Mouse (Mus musculus) ovary, adult 10 weeks (tissue): ENCODE results near the gene Spata46. TPM values are rescaled to one million over a fixed set of nuclear protein-coding genes. Genes with fewer than 3 reads are reported as not detected.

ENCODE experiments used
- polyA plus RNA-seq: library from polyadenylated mRNA; stranded (reverse); fragments of 350-450 nt; fragmentation: Illumina TruSeq; extraction: RNeasy Lipid Tissue Mini Kit (QIAGEN cat#74804); gene quantifications from one replicate; pipeline ENCODE4 v1.2.3, GENCODE M21; 2014

Gene Spata46
- polyA plus RNA-seq, result not detected

DNA sequence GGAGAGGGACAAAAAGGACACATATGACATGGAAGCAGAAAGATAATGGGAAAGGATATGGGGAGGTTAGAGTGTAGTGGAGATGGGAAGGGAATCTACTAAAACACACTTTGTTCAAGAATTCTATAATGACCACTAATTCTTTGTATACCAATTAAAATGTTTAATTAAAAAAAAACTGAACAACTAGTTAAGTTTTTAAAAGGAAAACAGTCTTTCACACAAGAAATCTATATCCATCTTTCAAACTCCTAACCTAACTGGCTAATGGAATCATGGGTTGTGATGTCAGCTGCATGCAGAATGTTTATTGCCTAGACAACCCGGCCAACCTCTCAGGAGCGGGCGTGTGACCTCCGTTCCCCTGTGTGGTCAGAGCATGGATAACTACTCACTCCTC, at the start of gene Spata46:
Spata46 (plus strand) TSS at position 301 of the 400 bp plus-strand sequence.

DNA sequence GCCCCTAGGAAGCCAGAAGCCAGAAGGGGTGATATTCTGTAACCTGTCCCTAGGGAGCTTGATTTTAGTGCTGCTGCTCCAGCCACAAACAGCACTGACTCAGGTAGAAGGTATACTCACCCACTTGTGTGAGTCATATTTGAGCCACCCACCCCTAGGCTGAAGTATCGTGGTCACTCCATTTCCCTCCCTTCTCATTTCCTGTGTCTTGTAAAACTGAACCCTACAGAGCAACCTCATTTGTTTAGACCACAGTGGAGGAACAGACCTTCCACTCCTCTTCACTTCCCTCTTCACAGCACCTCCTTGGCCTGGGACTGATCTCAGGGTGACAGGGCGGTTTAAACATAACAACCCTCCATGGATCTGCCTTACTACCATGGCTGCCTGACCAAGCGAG, 31.6 kb upstream of the Spata46 start, which contains the start of gene Sh2d1b1:
Sh2d1b1 (plus strand) TSS at position 305 of the 400 bp plus-strand sequence.

DNA sequence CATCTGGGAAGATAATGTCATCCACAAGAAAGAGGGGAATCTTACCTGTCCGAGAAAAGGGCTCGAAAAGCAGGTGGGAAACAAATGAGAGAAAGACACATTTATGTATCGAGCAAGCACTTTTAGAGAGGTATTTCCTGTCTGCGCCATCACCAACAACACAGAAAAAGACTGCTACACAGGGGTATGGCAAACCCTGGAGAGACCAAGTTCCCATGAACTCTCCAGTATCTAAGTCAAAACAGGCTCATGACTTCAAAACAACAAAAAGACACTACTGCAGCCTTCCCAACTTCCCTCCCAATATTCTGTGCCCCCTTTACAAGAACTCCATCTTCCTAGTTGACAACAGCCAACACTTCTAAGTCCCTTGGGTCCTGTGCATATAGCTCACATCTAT, 2.4 kb upstream of the Spata46 start, which contains the start of gene Gm7694:
Gm7694 (minus strand) TSS at position 101 of the 400 bp plus-strand sequence.

Other genes starting within 250 kb of the Spata46 start
- 112 TPM for gene Ddr2, start 198.0 kb upstream of the Spata46 start, polyA plus RNA-seq
- gene Uap1, start 133.8 kb upstream of the Spata46 start, polyA plus RNA-seq, result 42.6 TPM
- gene Uhmk1, start 93.4 kb upstream of the Spata46 start, polyA plus RNA-seq, result 69.2 TPM
- gene Sh2d1b2, start 76.1 kb upstream of the Spata46 start, polyA plus RNA-seq, result not detected
- 1.0 TPM for gene Sh2d1b1, start 31.5 kb upstream of the Spata46 start, polyA plus RNA-seq
- 5.5 TPM for gene Gm7694, start 2.5 kb upstream of the Spata46 start, polyA plus RNA-seq